Mouse (Mus musculus): ENCODE data around the gene Trp53rkb.

DNA sequence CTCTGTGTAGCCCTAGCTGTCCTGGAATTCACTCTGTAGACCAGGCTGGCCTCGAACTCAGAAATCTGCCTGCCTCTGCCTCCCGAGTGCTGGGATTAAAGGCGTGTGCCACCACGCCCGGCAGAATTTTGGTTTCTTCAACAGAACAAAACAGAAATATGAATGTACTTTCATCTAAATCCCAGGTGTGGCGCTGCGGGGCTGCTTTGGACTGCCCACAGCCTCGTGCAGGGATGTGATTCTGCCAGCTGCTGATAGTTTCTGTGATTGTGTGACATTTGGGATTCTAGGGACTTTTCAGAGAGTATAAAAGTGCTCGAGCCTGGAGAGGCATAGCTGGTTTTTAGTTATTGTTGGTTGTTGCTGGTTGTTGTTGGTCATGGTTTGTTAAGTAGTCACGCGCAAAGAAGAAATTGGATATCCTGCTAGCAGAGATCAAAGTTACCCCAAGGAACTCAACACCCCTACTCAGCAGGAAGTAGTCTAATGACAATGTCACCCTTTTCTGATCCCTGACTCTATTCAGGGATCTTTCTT lies 16.9 kb upstream of the Trp53rkb start:
- TF ChIP-seq MAFK (IDR thresholded peaks at IDR 0.05; ENCODE audit: insufficient read depth, low read depth, low read length) = no peak
- TF ChIP-seq ZNF384 (IDR thresholded peaks at IDR 0.05; ENCODE audit: low read depth, low read length) = no peak
- no peak for TF ChIP-seq CHD2 (IDR thresholded peaks at IDR 0.05; ENCODE audit: low read depth, low read length)

Data from ES-E14 (cell line).